Mouse (Mus musculus): ENCODE results near the gene Rrp7a.
A peak's percentile ranks its signal among the peaks of the same experiment; 100 is the strongest.

Gene Rrp7a

DNA sequence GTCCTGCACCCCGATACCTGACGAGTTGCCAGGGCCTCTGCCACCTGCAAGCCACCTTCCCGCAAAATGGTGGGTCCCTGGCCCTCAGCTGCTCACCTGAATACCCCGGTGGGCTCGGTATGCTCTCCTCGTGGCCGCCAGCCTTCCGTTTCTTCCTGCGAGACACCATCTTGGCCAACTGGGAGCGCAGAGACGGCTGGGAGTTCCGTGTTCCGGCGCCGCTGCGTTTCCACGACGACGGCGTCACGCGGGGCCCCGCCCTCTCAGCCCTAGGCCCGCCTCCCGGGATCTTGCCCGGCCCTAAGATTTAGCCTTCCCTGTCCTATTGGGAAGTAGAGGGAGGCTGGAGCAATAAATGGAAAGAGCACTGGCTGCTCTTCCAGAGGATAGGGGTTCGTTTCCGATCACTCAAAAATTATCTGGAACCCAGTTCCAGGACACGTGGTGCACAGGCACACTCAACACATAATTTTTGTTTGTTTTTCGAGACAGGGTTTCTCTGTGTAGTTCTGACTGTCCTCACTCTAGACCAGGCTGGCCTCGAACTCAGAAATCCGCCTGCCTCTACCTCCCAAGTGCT is at the start of gene Rrp7a:
Gene Rrp7a (minus strand): TSS at position 236 of the 580 bp plus-strand sequence.
- DNase-seq (ENCODE audit: low spot score): peak; percentile 96

DNA sequence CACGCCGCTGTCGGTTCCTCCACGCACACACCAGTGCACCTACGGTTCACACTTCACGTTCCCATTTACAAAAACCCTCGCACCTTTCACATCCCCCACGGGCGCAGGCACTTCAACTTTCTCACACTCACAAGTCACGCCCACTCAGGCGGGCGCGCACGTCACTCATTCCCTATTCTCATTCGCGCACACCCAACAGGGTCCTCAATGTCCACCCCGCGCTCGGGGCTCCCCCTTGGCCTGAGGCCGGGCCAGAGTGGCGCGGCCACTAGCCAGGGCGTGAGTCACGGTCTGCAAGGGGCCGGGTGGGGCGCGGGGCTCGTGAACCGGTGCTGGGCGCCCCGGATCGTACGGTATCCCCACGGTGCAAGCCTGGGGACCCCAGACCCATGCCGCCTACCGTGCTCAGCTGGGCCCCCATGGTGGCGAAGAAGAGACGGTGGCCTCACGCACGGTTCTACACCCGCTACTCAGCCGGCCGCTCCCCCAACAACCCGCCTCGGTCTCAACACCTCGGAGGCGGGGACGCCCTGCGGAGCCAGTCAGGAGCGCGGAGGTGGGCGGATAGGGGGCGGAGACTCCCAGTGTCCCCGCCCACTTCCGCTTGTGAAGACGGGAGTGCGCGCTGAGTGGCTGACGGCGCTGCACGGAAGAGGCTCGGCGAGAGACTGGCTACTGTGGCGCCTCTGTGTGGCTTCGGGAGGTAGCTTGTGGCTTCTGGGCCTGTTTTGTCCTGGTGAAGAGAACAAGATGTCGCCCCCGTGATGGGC is 49.3 kb upstream of the Rrp7a start:
- DNase-seq (ENCODE audit: low spot score): peak; percentile 100

DNA sequence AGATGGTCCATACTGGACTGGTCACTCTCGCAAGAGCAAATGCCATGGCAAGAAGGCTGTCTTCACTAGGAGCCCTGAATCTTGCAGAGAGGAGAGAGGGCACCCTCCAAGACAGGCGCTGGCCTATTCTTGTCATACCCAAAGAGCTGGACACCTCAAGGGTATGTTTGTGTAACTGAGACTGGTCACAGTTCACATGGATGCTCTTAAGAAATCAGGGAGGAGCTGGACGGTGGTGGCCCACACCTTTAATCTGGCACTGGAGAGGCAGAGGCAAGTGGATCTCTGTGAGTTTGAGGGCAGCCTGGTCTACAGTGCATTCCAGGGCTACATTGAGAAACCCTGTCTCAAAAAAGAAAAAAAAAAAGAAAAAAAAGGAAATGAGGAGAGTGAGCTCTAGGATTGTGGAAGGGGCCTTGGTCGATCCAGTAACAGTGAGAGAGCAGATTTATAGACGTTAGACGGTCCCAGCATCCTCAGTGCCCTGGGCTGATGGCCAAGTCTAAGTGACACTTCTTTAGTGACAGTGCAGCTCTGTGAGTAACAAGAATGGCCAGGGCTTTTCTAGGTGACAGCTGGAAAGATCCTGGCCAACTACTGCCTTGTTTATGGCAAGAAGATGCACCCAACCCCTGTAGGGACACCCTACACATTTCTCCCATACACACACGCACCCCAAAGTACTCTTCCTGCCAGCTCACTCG is 48.5 kb upstream of the Rrp7a start:
- DNase-seq (ENCODE audit: low spot score): peak; percentile 58

DNA sequence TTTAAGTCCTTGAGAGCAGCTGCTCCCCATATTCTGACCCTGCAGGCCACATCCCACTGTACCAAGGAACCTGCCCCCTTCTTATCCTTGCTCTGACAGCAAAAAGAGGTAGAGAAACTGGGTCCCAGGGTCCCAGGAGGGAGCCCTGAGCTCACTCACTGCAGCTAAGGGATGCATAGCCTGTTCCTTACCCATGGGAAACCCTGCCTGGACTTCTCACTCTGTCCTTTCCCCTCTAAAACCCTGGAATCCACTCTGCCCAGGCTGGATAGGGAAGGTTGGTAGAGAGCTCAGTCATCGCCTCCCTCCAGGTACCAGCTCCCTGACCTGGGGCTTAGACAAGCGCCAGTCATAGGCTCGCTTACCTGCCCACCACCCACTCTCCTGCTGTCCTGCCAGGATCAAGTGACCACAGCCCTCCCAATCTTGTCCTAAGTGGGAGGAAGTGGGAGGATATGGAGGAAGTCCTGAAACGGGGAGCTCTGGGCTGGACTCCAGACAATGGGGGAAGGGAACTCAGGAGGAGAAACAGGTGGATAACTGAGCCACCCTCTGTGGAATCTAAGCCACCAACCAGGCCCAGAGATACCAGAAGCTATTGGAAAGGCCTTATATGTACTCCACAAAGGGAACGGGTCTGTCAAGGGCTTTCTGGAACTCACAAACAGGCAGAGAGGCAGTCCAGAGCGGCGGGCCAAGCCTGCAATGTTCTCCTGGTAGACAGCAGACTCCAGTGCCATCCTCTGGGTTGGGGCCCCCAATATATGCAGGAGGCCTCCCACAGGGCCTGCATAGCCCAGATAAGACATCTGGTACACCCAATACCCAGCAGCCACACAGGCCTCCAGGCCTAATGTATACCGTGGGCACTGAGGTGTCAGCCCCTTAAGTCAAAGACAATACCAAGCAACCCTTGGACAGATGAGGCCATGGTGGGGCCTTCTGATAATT is 47.4 kb upstream of the Rrp7a start:
- DNase-seq (ENCODE audit: low spot score): no peak

DNA sequence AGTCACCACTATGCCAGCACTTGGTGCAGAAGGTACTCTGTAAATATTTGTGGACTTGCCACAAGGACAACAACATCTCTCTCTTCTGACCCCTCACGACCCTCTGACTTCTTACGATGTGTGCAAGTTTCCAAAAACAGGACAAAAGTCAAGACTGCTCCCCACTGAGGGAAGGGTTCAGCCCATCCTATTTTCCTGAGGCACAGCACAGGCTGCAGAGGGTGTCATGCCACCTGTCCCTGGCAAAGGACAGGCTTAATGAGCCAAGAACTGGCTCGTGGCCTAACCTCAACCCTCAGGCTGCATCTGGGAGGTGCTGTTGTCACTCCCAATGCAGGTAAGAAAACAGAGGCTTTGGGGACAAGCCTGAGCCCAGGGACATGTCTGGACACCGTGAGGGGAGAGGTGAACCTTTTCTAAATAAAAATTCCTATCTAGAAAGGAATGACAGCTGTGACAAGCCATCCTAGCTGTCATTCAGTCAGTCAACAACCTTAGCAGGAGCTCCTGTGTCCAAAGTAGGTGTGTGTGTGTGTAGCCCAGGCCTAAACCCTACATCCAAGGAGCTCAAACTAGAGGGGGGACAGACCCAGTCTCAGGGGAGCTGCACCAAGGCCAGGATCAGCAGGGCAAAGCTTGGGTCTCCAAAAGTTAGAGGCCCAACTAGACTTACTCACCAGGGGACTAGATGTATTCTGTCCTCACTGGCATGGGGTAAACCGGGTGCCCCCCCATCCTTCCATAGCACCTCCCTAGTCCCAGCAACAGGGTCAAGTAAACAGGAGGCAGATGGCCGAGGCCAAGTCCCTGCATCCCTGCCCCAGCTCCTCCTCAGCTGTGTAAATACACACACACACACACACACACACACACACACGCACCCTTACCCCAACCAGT is 46.5 kb upstream of the Rrp7a start:
- DNase-seq (ENCODE audit: low spot score): no peak

DNA sequence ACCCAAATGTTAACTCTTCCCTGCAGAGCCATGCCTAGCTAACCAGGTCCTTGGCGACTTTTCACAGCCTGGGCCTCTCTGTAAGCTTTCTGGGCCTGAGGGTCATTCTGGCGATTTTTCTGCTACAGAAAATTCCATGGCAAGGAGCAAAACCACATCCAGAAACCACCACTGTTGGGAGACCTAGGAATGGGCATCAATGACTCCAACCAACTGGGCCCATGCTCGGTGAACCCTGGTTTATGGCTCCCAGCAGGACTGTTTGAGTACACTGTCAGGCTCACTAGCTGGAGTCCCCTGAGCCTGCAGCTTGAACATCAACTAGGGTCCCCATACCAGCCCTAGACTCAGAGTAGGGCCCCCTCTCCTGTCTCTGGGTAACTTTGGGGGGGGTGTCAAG is 45.7 kb upstream of the Rrp7a start:
- DNase-seq (ENCODE audit: low spot score): no peak

DNA sequence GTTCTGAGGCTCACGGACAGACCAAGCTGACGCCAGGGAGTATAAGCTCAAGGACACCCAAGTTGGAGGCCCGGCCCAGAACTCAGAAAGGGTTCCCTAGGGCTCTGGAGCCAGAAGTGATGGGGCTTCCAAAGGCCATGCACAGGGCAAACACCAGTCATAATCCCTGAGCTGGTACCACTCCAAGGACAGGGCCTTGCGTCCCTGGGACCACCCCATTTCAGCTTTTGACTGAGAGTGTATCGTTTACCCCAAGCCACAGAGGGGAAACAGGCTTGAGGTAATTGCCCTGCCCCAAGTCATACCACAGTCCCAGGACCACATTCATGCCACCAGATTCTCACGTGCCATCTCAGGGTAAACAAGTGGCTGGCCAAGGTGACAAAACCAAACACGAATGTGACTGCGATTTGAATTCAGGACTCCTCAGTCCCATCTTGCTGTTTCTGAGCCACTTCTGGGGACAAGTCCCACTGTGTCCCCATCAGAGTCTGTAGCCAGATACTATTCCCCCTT is 45.0 kb upstream of the Rrp7a start:
- no peak for DNase-seq (ENCODE audit: low spot score)

DNA sequence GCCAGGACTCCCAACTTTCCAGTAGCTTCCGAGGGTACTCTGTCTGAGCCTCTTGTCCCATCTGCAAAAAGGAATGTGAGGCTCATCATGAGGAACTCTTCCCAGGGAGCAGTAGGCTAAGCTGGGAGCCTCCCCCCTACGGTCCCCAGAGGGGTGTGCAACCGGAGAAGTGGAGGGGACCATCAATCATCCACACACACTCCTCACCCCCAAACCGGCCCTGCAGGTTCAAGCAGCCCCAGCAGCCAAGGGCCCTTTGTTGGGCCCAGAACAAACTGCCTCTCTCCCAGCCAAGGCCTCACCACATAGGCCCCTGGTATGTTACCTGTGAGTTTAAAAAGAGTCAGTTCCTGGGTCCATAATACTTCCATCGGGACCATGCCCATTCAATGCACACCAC is 44.5 kb upstream of the Rrp7a start:
- no peak for DNase-seq (ENCODE audit: low spot score)

DNA sequence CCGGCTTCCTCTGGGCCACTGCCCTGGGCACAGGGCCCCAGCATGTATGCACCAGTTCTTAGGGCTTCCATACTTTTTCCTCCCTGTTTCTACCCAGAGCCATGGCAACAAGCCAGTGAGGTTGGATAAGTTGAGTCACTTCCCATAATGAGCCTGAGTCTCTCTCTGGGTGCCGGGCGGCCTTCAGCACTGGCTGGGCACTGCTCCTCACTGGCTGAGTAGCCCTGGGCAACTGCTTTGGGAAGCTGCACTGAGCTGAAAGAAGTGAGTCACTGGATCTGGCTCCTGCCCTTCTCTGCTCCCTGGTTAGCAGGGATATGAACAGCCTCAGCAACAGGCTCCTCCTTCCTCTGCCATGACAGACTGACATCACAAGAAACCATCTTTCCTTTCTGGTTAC is 44.0 kb upstream of the Rrp7a start:
- peak; percentile 97 for DNase-seq (ENCODE audit: low spot score)

DNA sequence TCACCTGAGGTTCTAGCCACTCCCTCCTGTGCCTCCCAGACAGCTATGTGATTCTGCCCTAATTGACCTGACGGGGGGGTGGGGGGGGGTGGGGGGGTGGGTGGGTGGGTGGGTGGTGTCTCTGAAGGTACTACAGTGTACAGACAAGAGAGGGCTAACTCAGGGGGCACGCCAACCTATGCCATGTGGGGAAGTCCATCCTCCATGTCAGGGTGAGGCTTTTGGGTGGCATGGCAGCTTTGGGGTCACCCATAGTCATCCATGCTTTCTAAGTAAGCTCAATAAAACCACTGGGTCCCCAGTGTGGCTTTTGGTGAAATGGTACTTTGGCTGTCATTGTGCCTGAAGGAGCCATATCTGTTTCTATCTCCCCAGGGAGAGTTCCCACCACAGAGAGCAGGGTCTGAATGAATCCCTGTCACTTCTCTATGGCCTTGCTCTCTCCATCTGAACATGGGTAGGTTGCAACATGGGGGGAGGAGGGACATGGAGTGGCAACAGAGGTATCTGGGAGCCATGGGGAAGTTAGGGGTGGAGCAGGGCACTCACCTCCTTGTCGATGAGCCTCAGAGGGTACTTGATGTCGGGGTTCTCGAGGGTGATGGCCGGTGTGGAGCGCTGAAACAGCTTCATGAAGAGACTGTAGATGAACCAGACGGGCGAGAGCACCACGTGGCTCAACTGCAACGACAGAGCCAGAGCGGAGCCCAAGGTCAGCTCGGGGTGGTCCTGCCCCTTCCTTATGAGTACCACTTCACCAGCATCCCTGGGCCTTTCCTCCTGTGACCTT is 43.1 kb upstream of the Rrp7a start:
- DNase-seq (ENCODE audit: low spot score): no peak

DNA sequence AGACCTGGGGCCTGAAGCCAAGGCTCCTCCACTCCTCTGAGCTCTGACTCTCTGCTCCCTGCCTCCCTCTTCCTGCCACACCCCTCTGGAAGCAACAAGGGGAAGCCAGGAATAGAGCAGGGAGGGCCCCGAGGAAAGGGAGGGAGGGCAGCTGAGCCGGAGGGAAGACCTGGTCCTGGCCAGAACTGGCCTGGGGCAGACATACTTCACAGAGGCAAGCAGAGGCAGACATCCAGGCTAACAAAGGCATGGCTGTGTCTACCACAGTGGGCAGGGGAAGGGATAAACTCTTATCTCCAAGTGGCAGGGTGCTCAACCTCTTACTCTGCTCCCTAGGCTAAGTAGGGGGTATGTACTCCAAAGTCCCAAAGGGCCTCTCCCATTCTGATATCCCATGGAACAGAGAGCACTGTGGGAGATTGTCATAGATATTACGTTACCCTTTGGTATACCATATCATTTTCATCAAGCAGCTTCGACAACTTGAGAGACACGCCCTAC is 42.4 kb upstream of the Rrp7a start:
- DNase-seq (ENCODE audit: low spot score): peak; percentile 90

DNA sequence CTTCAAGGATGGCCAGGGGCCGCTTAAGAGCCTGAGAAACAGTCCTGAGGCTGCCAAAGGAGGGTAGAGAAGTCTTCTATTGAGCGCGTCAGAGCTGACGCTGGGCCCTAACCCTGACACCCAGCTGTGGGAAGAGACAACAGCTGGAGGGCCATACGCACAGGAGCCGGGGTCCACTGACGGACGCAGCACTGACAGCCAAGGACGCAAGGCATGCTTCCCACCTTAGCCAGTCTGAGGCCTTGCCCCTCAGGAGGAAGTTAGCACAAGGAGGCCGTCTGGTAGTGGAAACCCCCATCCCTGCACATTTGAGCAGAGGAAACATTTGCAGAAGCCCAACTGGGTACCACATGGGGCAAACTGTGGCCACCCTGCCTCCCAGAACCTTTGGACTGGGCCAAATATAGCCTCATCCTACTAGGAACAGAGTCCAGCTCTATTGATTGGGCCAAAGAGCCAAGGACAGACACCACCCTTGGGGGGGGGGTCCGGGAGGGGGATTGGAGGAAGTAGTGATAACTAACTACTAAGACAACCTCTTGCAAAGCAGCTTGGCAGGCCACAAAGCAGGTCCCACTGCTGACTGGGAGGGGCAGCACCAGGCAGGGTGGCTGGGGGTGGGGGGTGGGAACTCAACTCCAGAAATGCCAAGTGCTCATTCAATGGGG is 40.4 kb upstream of the Rrp7a start:
- no peak for DNase-seq (ENCODE audit: low spot score)

DNA sequence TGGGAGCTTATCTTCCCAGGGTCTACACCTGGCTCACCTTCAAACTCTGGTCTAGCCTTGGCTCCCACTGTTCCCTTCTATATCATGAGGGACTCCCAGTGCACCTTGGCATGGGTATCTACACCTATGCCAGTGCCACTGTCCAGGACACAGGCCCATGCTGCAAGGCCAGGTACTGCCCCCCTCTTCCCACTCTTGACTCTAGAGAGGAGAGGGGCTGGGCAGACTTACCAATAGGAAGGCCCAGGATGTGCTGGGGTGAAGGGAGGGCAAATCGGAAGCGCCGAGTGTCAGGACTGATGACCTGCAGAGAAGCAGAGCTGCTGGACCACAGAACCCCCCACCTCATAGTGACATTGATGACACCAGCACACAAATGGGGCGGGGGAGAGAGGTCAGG is 39.4 kb upstream of the Rrp7a start:
- no peak for DNase-seq (ENCODE audit: low spot score)

DNA sequence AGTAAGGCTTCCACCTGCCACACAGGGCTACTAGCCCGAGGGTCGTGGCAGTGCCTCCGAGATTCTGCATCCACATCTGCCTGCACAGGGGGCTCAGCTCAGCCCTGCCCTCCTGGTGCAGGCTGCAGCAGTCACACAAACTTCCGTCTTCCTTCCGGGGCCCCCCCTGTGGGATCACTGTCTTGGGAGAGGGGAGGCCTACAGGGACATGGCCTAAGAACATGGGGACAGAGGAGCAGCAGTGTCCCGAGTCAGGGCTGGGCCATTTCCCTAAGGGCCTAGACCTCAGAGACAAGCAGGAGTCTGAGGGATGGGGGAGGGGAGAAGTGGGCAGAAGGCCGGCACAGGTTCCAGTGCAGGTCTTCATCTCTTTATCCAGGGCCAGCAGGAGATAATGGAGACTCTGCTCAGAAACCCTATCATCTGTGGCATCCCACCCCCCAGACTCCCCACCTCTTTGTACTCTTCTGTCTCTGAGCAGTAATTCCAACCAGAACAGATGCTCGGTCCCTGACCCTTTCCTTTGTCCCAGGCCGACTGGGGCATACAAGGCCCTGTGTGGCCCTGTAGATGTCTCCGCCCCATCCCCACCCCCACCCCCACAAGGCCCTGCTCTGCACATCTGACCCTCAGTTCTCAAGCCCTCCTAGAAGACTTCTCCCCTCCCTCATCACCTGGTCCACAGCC is 38.6 kb upstream of the Rrp7a start:
- DNase-seq (ENCODE audit: low spot score): no peak

DNA sequence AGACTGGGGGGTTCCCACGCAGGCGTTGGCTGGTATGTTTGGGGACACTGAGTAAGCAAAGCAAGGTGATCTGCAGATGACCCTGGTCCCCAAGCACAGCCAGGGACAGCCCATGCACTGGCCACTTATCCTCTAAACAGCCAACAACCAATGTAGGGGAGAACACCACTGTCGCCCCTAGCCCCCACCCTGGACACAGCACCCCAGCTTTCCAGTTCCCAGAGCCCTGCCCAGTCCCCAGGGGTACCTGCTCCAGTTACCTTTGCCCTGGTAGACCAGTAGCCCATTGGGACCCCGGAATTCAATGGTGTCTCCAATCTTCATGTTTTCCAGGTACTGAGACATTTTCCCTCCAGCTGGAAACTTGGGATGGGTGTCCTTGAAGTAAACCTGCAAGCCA is 38.0 kb upstream of the Rrp7a start:
- no peak for DNase-seq (ENCODE audit: low spot score)

DNA sequence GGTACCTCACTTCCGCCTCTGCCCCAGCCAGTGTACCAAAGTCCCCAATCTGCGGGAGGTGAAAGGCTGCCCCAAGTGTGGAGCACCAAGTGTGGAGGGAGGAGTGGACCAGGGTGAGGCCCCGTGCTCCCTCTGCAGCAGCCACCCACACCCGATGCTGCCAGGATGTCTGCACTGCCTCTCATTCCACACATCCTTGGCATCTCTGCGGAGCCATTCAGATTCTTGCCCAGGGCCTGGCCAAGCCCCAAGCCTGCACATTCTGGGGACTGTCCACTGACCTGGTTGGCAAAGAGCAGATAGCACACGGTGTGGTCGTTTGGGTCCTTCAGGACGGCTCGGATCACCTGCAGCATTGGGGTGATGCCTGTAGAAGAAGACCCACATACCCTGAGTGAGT is 37.2 kb upstream of the Rrp7a start:
- DNase-seq (ENCODE audit: low spot score): no peak

DNA sequence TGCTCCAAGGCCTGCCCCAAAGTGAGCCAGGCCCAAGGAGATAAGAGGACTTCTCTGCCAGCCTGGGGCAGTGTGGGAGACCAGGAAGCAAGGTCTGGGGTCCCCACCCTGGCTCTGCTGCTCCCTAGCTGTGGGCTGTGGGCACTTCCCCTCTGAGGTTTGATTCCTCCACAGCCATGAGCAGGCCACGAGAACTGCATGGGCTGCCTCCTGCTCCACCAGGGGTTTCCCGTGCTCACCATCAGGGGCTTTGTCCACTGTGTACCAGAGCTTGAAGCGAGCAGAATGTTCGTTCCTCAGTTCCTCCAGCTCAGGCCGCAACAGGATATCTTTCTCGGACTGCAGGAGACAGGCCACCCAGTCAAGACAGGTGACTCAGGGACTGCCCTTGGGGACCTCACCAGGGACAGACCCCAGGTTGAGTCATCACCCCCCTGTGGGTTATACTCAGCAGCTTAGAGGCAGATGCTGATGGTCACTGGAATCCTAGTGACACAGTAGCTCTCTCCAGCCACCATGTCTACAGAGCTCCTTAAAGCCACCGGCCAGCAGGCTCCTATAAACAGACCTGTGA is 36.1 kb upstream of the Rrp7a start:
- DNase-seq (ENCODE audit: low spot score): no peak

DNA sequence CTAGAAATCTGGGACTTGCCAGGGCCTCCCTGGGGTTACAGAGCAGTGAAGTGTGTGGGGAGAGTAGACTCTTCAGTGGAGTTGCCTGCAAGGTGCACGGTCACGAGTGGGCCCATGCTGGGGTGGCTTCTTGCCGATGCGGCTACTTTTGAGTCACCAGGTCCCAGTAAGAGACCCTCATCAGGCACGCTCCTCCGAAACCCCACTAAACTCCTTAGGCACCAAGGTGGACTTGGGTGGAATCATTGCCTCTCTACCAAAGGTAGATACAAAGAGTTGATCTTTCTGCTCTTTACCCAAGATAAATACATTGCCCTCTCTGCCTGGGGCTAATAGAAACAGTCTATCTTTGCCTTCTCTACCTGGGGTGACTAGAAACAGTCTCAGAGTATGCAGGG is 35.1 kb upstream of the Rrp7a start:
- DNase-seq (ENCODE audit: low spot score): no peak
